Mouse (Mus musculus) cortical plate, adult 2 months (tissue): ENCODE measurements around the gene Tcte3.

Source experiments
- CTCF ChIP-seq: fragments of 200-500 bp; IDR thresholded peaks from 2 replicates; pipeline ENCODE4 v1.5.1; 2011; ENCODE audit warnings: mild to moderate bottlenecking, control low read depth, low read length; ENCODE audit not compliant: insufficient read depth; ENCODE audit errors: extremely low read depth
- POLR2A ChIP-seq: fragments of 200-500 bp; IDR thresholded peaks from 2 replicates; pipeline ENCODE4 v1.6.1; 2011; ENCODE audit warnings: mild to moderate bottlenecking, low read length, control low read depth; ENCODE audit not compliant: insufficient read depth; ENCODE audit errors: extremely low read depth

DNA sequence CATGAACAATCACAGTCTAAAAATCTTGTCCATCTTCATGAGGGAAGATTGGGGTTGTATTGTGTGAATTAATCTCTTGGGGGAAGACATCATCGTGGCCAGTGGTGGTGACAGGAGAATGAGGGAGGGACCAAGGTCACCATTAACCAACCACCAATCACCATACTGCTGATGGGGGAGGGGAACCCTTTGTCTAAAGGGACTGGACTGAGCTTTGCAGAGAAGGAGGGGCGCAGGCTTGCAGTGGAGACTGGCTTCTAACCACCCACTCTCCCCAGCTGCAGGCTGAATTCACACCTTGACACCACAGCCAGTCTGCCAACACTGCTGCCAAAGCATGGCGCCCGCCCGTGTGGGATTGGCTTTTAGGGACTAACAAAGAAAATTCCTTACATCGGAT, 24.8 kb upstream of the Tcte3 start:
- TF ChIP-seq CTCF (no peak), POLR2A (no peak)
